In genomic region chr2:93039706-93040105, GRCm38 (mm10) we compare ENCODE assay signal across 21 mouse cellular contexts. TPM values are rescaled to one million over a fixed set of nuclear protein-coding genes. Genes with fewer than 3 reads are reported as not detected.
DNase-seq lines count a peak whose midpoint lies in the region; ATAC-seq lines count a peak whose summit lies in the region.
"Had no signal": no experiment of that assay in that cellular context is flagged by ENCODE, and none has a peak within 500 bp of the region (broad histone marks: within the 10 kb centered on the region; RNA-seq: fewer than 3 reads in every experiment).

No protein-coding gene starts in this region.

- H3K4me1 ChIP-seq in heart, embryonic 15.5 days (replicated peaks) = peaks cover 77% of the 10 kb centered on the region
- peaks cover 77% of the 10 kb centered on the region for H3K4me1 ChIP-seq in heart, embryonic 12.5 days (replicated peaks)

- peak; percentile 26 for DNase-seq in cerebellum, adult 9-10 months
- DNase-seq in cerebellum, adult 11 months = no peak
- DNase-seq in thymus, postnatal 4 days = peak; percentile 12
- no peak for DNase-seq in thymus, postnatal 14 days
- DNase-seq in kidney, postnatal 25 days = no peak
- DNase-seq: adrenal gland, adult 8-10 months; adrenal gland, postnatal 36 days; embryo, embryonic 11 days; gastrocnemius, adult 2 months; gastrocnemius, postnatal 25 days; kidney, adult 9 months had no signal

- no peaks in the 10 kb centered on the region for H3K9me3 ChIP-seq in heart, embryonic 15.5 days (replicated peaks)
- no peaks in the 10 kb centered on the region for H3K9me3 ChIP-seq in heart, embryonic 12.5 days (replicated peaks)
- H3K9me3 ChIP-seq: embryonic facial prominence, embryonic 15.5 days; forebrain, embryonic 10.5 days; hindbrain, embryonic 12.5 days had no signal

- no peaks in the 10 kb centered on the region for H3K36me3 ChIP-seq in heart, embryonic 15.5 days
- no peaks in the 10 kb centered on the region; the same call in 1 of the 2 replicates for H3K36me3 ChIP-seq in heart, embryonic 12.5 days
- H3K36me3 ChIP-seq: forebrain, embryonic 10.5 days; hindbrain, embryonic 12.5 days had no signal

- WGBS in heart, embryonic 15.5 days = 85% methylated on average over 5 of the region's 5 CpGs
- 89% methylated on average over 5 of the region's 5 CpGs for WGBS in heart, embryonic 12.5 days

- peak overlapping the region; percentile 39 for H3K27ac ChIP-seq in heart, embryonic 15.5 days
- no peak overlapping the region for H3K27ac ChIP-seq in heart, embryonic 12.5 days (ENCODE audit: poor library complexity, severe bottlenecking)
- H3K27ac ChIP-seq: forebrain, embryonic 10.5 days; gastrocnemius, adult 2 months; hindbrain, embryonic 12.5 days had no signal

- ATAC-seq in heart, embryonic 15.5 days (replicated peaks; ENCODE audit: insufficient number of reproducible peaks, insufficient read depth, low FRiP score, low read depth) = no peak
- ATAC-seq in heart, embryonic 12.5 days (ENCODE audit: insufficient number of reproducible peaks, low FRiP score) = no peak
- ATAC-seq: forebrain, embryonic 14.5 days; hindbrain, embryonic 16.5 days; inflammation-experienced regulatory T-cells, adult 6 months; intestine, postnatal 0 days had no signal

- no peak overlapping the region for H3K4me3 ChIP-seq in heart, embryonic 15.5 days
- no peak overlapping the region for H3K4me3 ChIP-seq in heart, embryonic 12.5 days
- H3K4me3 ChIP-seq: embryonic facial prominence, embryonic 15.5 days; erythroblast, embryonic 14.5 days; forebrain, embryonic 10.5 days; gastrocnemius, adult 2 months; hindbrain, embryonic 12.5 days had no signal

- no peak overlapping the region for H3K9ac ChIP-seq in heart, embryonic 15.5 days
- no peak overlapping the region for H3K9ac ChIP-seq in heart, embryonic 12.5 days
- H3K9ac ChIP-seq: embryonic facial prominence, embryonic 15.5 days; hindbrain, embryonic 12.5 days had no signal

- no peak overlapping the region for H3K4me2 ChIP-seq in heart, embryonic 15.5 days
- H3K4me2 ChIP-seq in heart, embryonic 12.5 days = no peak overlapping the region
- H3K4me2 ChIP-seq: embryonic facial prominence, embryonic 15.5 days; hindbrain, embryonic 12.5 days had no signal

- no peaks in the 10 kb centered on the region for H3K27me3 ChIP-seq in heart, embryonic 15.5 days
- no peaks in the 10 kb centered on the region for H3K27me3 ChIP-seq in heart, embryonic 12.5 days (replicated peaks)
- H3K27me3 ChIP-seq: embryonic facial prominence, embryonic 15.5 days; hindbrain, embryonic 12.5 days had no signal

RNA-seq across cellular contexts. Expression of gene Prdm11, which starts 6.3 kb away (rescaled TPM):
- polyA plus RNA-seq in heart, embryonic 15.5 days (2015; fragmentation: Nextera tagmentation; extraction: Ambion mirVana) = 4.7 and 5.7 TPM in 2 replicates
- polyA plus RNA-seq in heart, embryonic 12.5 days (2016; fragmentation: Nextera tagmentation; extraction: Ambion mirVana) = 5.6 and 5.8 TPM in 2 replicates

Comparison
In these comparisons a context has a peak if more than half of its experiments do, and no peak if none do; other contexts are left out.
1. DNase-seq: peak in cerebellum, adult 9-10 months (single experiment) and thymus, postnatal 4 days (single experiment); none in cerebellum, adult 11 months (single experiment), thymus, postnatal 14 days (single experiment) and kidney, postnatal 25 days (0 of 2).